23 mouse cellular contexts compared by ENCODE assay signal in the genomic region with DNA sequence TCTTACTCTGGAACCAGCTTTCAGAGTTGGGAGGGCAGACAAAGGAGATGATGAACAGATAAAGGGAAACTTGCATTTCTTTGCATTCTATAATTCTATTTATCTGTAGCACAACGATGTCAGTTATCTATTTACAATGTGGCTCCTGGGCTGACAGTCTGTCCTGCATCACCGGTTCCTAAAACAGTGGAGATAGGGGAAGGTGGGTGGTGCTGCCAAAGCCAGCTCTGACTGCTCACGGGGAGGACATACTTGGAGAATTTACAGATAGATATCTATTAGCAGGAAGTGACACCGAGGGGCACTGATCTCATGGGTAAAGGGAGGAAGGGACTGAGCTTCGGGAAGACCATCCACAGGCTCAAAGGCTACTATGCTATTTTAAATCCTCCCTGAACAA.
A peak's percentile ranks its signal among the peaks of the same experiment; 100 is the strongest.
DNase-seq lines count a peak whose midpoint lies in the region; ATAC-seq lines count a peak whose summit lies in the region.
"Had no signal": no experiment of that assay in that cellular context is flagged by ENCODE, and none has a peak within 500 bp of the region (broad histone marks: within the 10 kb centered on the region; RNA-seq: fewer than 3 reads in every experiment).

No protein-coding gene starts in this region.

- no peaks in the 10 kb centered on the region for H3K27me3 ChIP-seq in forebrain, embryonic 15.5 days
- H3K27me3 ChIP-seq in forebrain, embryonic 16.5 days (replicated peaks; ENCODE audit: control insufficient read depth, insufficient read depth, low read length): no peaks in the 10 kb centered on the region
- H3K27me3 ChIP-seq in liver, embryonic 12.5 days (replicated peaks): no peaks in the 10 kb centered on the region
- H3K27me3 ChIP-seq in kidney, embryonic 16.5 days (ENCODE audit: insufficient read depth, low read length): no peaks in the 10 kb centered on the region
- H3K27me3 ChIP-seq: heart, embryonic 13.5 days; hindbrain, embryonic 15.5 days; intestine, embryonic 15.5 days had no signal

- intact Hi-C loops in heart, postnatal 14 days (cut with DNase I): no loop called here

- H3K4me3 ChIP-seq in forebrain, embryonic 15.5 days: no peak overlapping the region
- H3K4me3 ChIP-seq in forebrain, embryonic 16.5 days (replicated peaks; ENCODE audit: low read length): no peak overlapping the region
- no peak overlapping the region for H3K4me3 ChIP-seq in liver, embryonic 12.5 days
- H3K4me3 ChIP-seq in kidney, embryonic 16.5 days (ENCODE audit: low read length): no peak overlapping the region
- H3K4me3 ChIP-seq: embryonic facial prominence, embryonic 10.5 days; heart, embryonic 13.5 days; hindbrain, embryonic 15.5 days; intestine, embryonic 15.5 days; limb, embryonic 10.5 days had no signal

- 78% methylated on average over 5 of the region's 5 CpGs for whole genome bisulfite sequencing in forebrain, embryonic 15.5 days
- WGBS in forebrain, embryonic 16.5 days: 77% methylated on average over 5 of the region's 5 CpGs
- 9% methylated on average over 5 of the region's 5 CpGs for WGBS in liver, embryonic 12.5 days (ENCODE audit: insufficient replicate concordance)
- WGBS in kidney, embryonic 16.5 days: 35% methylated on average over 5 of the region's 5 CpGs

- no peak overlapping the region for H3K9ac ChIP-seq in forebrain, embryonic 15.5 days (replicated peaks)
- no peak overlapping the region for H3K9ac ChIP-seq in forebrain, embryonic 16.5 days (replicated peaks; ENCODE audit: low read depth, low read length)
- H3K9ac ChIP-seq in liver, embryonic 12.5 days: no peak overlapping the region
- H3K9ac ChIP-seq in kidney, embryonic 16.5 days (replicated peaks; ENCODE audit: low read length): no peak overlapping the region
- H3K9ac ChIP-seq: forebrain, postnatal 0 days; heart, embryonic 13.5 days; hindbrain, embryonic 15.5 days; intestine, embryonic 15.5 days had no signal

- H3K36me3 ChIP-seq in forebrain, embryonic 15.5 days: no peaks in the 10 kb centered on the region
- no peaks in the 10 kb centered on the region for H3K36me3 ChIP-seq in forebrain, embryonic 16.5 days (ENCODE audit: control insufficient read depth, insufficient read depth)
- no peaks in the 10 kb centered on the region for H3K36me3 ChIP-seq in liver, embryonic 12.5 days
- H3K36me3 ChIP-seq in kidney, embryonic 16.5 days (ENCODE audit: insufficient read depth, low read length): no peaks in the 10 kb centered on the region
- H3K36me3 ChIP-seq: embryonic facial prominence, embryonic 10.5 days; intestine, embryonic 15.5 days had no signal

- H3K9me3 ChIP-seq in forebrain, embryonic 15.5 days: no peaks in the 10 kb centered on the region
- no peaks in the 10 kb centered on the region for H3K9me3 ChIP-seq in forebrain, embryonic 16.5 days (ENCODE audit: control insufficient read depth, low read length)
- H3K9me3 ChIP-seq in liver, embryonic 12.5 days (replicated peaks): no peaks in the 10 kb centered on the region
- H3K9me3 ChIP-seq in kidney, embryonic 16.5 days (ENCODE audit: low read length): no peaks in the 10 kb centered on the region
- H3K9me3 ChIP-seq: embryonic facial prominence, embryonic 10.5 days; heart, embryonic 13.5 days; hindbrain, embryonic 15.5 days; intestine, embryonic 15.5 days; limb, embryonic 10.5 days had no signal

- peak overlapping the region; percentile 62 for H3K27ac ChIP-seq in forebrain, embryonic 15.5 days (replicated peaks)
- no peak overlapping the region for H3K27ac ChIP-seq in forebrain, embryonic 16.5 days (ENCODE audit: low read length)
- peak overlapping the region; percentile 57 for H3K27ac ChIP-seq in liver, embryonic 12.5 days
- H3K27ac ChIP-seq in kidney, embryonic 16.5 days (ENCODE audit: low read length): no peak overlapping the region
- H3K27ac ChIP-seq: embryonic facial prominence, embryonic 10.5 days; heart, embryonic 13.5 days; intestine, embryonic 15.5 days; limb, embryonic 10.5 days; macrophage had no signal

- no peak overlapping the region for H3K4me2 ChIP-seq in forebrain, embryonic 15.5 days (replicated peaks)
- H3K4me2 ChIP-seq in forebrain, embryonic 16.5 days (ENCODE audit: low read length): no peak overlapping the region
- no peak overlapping the region for H3K4me2 ChIP-seq in liver, embryonic 12.5 days
- no peak overlapping the region for H3K4me2 ChIP-seq in kidney, embryonic 16.5 days (replicated peaks; ENCODE audit: low read depth, low read length)
- H3K4me2 ChIP-seq: heart, embryonic 13.5 days; hindbrain, embryonic 15.5 days; intestine, embryonic 15.5 days; midbrain, embryonic 11.5 days had no signal

- peak; percentile 43 for DNase-seq in cerebellum, adult 8-10 months
- no peak for DNase-seq in heart, postnatal 14 days
- no peak for DNase-seq in right cerebral cortex, postnatal 36 days (ENCODE audit: low spot score in 2 of 2)
- DNase-seq: adrenal gland, postnatal 36 days; gastrocnemius, postnatal 25 days; heart, adult 18-20 months; heart, postnatal 36 days; kidney, adult 9 months had no signal

- H3K4me1 ChIP-seq in forebrain, embryonic 15.5 days: peaks cover 19% of the 10 kb centered on the region
- H3K4me1 ChIP-seq in forebrain, embryonic 16.5 days (replicated peaks; ENCODE audit: control insufficient read depth, insufficient read depth, low read length): peaks cover 14% of the 10 kb centered on the region
- H3K4me1 ChIP-seq in liver, embryonic 12.5 days: peaks cover 66% of the 10 kb centered on the region
- H3K4me1 ChIP-seq in kidney, embryonic 16.5 days (ENCODE audit: insufficient read depth, low read length): no peaks in the 10 kb centered on the region
- H3K4me1 ChIP-seq: intestine, embryonic 15.5 days had no signal

- no peak for ATAC-seq in forebrain, embryonic 15.5 days (replicated peaks)
- ATAC-seq in forebrain, embryonic 16.5 days: no peak
- ATAC-seq in liver, embryonic 12.5 days: peak; percentile 46; the same call in 1 of the 2 replicates
- ATAC-seq in megakaryocyte progenitor cell, adult 5-6 weeks (replicated peaks; ENCODE audit: poor library complexity): peak; percentile 29; the same call in 1 of the 2 replicates
- ATAC-seq in kidney, embryonic 16.5 days (ENCODE audit: low FRiP score, low TSS enrichment): no peak
- ATAC-seq: CD4-positive, CD25-positive, alpha-beta regulatory T cell, adult 4 months; intestine, embryonic 15.5 days; lung, postnatal 0 days had no signal

Comparison
In these comparisons a context has a peak if more than half of its experiments do, and no peak if none do; other contexts are left out.
1. H3K27ac ChIP-seq: peak in forebrain, embryonic 15.5 days (single experiment) and liver, embryonic 12.5 days (single experiment); none in forebrain, embryonic 16.5 days (single experiment) and kidney, embryonic 16.5 days (single experiment).
2. ATAC-seq: peak in liver, embryonic 12.5 days (single experiment) and megakaryocyte progenitor cell, adult 5-6 weeks (single experiment); none in forebrain, embryonic 15.5 days (single experiment), forebrain, embryonic 16.5 days (single experiment) and kidney, embryonic 16.5 days (single experiment).